Mouse (Mus musculus): ENCODE results near the gene Trak2. TPM values are rescaled to one million over a fixed set of nuclear protein-coding genes. Genes with fewer than 3 reads are reported as not detected.
A peak's percentile ranks its signal among the peaks of the same experiment; 100 is the strongest.
"Not testable (repeated sequence)": the region's sequence is repeated elsewhere in the genome, so short reads cannot be mapped to it uniquely, and the experiment has no call there.

Gene Trak2
- polyA plus RNA-seq, 1 experiment from 2014 or later, result 29.6 TPM

DNA sequence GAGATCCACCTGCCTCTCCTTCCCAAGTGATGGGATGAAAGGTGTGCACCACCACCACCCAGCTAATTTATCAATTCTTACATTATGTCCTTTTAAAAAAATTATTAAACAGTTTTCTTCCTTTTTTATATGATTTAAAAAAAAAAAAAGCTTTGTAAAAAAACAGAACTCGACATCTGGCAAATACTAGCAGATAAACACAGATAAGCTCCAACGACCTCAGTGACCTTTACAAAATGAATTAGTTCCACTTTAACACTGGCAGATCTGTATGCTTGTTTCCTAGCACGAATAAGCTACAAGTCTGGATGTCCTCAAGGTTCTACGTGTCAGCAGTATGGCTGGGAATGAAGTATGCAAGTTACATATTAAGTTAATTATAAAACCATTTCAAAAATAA is 5.7 kb downstream of the Trak2 start:
- no peak overlapping the region for H3K27ac ChIP-seq
- H3K4me3 ChIP-seq, result no peak overlapping the region
- H3K27me3 ChIP-seq, result no peaks in the 10 kb centered on the region
- H3K9me3 ChIP-seq (replicated peaks), result no peaks in the 10 kb centered on the region
- peaks cover 55% of the 10 kb centered on the region for H3K4me1 ChIP-seq (replicated peaks)
- no peaks in the 10 kb centered on the region; the same call in 1 of the 2 replicates for H3K36me3 ChIP-seq
- WGBS, result 42% methylated on average over 4 of the region's 4 CpGs
- no peak overlapping the region for H3K4me2 ChIP-seq
- ATAC-seq (replicated peaks; ENCODE audit: insufficient number of reproducible peaks, insufficient read depth, low FRiP score, low read depth), result no peak
- no peak overlapping the region for H3K9ac ChIP-seq

- Histone ChIP-seq H3K36me3 (no peaks in the 10 kb centered on the region; the same call in 1 of the 2 replicates), H3K9me3 (replicated peaks) (no peaks in the 10 kb centered on the region), H3K27ac (no peak overlapping the region), H3K27me3 (no peaks in the 10 kb centered on the region), H3K9ac (no peak overlapping the region), H3K4me1 (replicated peaks) (peaks cover 51% of the 10 kb centered on the region), H3K4me3 (no peak overlapping the region), H3K4me2 (no peak overlapping the region)
- no peak for ATAC-seq (replicated peaks; ENCODE audit: insufficient number of reproducible peaks, insufficient read depth, low FRiP score, low read depth)
Observed at GRCm38 (mm10) chr1:58962865-58963264, 10.4 kb downstream of the Trak2 start.

GRCm38 (mm10) chr1:58962418-58962817 is 10.8 kb downstream of the Trak2 start:
- Histone ChIP-seq H3K9me3 (replicated peaks) (no peaks in the 10 kb centered on the region), H3K4me2 (no peak overlapping the region)
- ATAC-seq (replicated peaks; ENCODE audit: insufficient number of reproducible peaks, insufficient read depth, low FRiP score, low read depth), result no peak

DNA sequence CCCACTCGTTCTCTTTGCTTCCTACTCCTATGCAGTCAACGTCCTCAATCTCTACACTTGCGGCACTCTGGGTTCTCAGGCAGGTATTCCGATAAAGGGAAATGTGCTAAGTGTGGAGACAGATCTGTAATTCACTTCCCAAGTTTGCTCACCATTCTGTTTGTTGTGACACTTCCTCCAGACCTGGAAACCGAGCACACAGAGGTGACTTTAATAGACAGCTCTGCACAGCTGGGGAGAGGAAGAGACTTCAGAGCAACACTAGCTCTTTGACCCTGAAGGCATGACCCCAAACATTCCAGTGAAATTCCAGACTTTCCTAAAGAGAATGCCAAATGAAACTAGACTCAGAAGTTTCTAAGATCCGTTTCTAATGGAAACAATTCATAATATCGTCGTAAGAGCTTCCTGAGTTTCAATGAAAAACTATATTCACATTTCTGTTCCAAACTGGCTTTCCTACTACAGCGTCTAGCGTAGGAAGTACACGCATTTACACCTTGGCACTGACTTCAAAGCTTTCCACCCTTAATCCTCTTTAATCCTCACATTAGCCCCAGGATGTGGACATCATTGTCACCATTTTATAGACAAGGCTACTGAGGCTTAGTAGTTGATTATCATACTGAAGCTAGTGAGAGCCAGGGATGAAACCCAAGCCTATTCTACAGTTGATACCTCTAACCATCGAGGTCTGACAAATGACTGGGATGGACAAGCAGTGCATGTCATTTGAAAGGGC is 11.9 kb downstream of the Trak2 start:
- H3K27ac ChIP-seq, result peak overlapping the region; percentile 40
- no peaks in the 10 kb centered on the region; the same call in 1 of the 2 replicates for H3K36me3 ChIP-seq
- no peak for ATAC-seq (replicated peaks; ENCODE audit: insufficient number of reproducible peaks, insufficient read depth, low FRiP score, low read depth)
- H3K4me2 ChIP-seq, result no peak overlapping the region
- 43% methylated on average over 12 of the region's 12 CpGs for WGBS
- no peaks in the 10 kb centered on the region for H3K9me3 ChIP-seq (replicated peaks)
- H3K9ac ChIP-seq, result no peak overlapping the region
- H3K27me3 ChIP-seq, result no peaks in the 10 kb centered on the region
- no peak overlapping the region for H3K4me3 ChIP-seq
- peaks cover 50% of the 10 kb centered on the region for H3K4me1 ChIP-seq (replicated peaks)

More at GRCm38 (mm10) chr1:58962418-58962817, 10.8 kb downstream of the Trak2 start:
- Histone ChIP-seq H3K27ac (no peak overlapping the region), H3K36me3 (no peaks in the 10 kb centered on the region; the same call in 1 of the 2 replicates), H3K9ac (no peak overlapping the region), H3K27me3 (no peaks in the 10 kb centered on the region), H3K4me1 (replicated peaks) (peaks cover 52% of the 10 kb centered on the region), H3K4me3 (no peak overlapping the region)
- 58% methylated on average over 5 of the region's 5 CpGs for WGBS

DNA sequence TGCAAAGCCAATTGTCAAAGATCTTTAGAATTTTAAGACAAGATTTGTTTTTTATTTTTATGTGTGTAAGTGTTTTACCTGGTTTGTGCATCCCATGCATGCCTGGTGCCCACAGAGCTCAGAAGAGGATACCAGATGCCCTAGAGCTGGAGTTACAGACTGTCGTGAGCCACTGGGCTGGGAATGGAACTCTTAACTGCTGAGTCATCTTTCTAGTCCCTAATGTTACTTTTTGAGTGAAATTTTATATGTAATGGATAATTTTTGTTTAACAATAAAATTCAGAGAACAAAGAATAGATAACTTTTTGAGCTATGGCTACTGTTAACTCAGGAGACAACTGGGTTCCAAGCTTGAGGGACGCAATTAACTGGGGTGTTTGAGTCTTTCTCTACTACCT is 13.5 kb downstream of the Trak2 start:
- 71% methylated on average over 2 of the region's 2 CpGs for WGBS
- Histone ChIP-seq H3K9me3 (replicated peaks) (no peaks in the 10 kb centered on the region), H3K4me1 (replicated peaks) (peaks cover 57% of the 10 kb centered on the region), H3K27ac (no peak overlapping the region), H3K4me2 (no peak overlapping the region), H3K9ac (no peak overlapping the region), H3K4me3 (no peak overlapping the region), H3K27me3 (no peaks in the 10 kb centered on the region), H3K36me3 (no peaks in the 10 kb centered on the region)
- ATAC-seq (replicated peaks; ENCODE audit: insufficient number of reproducible peaks, insufficient read depth, low FRiP score, low read depth), result no peak

- not testable (repeated sequence) for H3K27me3 ChIP-seq; H3K9me3 ChIP-seq (replicated peaks); ATAC-seq (replicated peaks; ENCODE audit: insufficient number of reproducible peaks, insufficient read depth, low FRiP score, low read depth); H3K9ac ChIP-seq; H3K4me2 ChIP-seq; H3K4me3 ChIP-seq; H3K36me3 ChIP-seq
- WGBS, result 71% methylated on average over 16 of the region's 16 CpGs
- Histone ChIP-seq H3K27ac (peak overlapping the region; percentile 47), H3K4me1 (replicated peaks) (peaks cover 64% of the 10 kb centered on the region)
Observed at GRCm38 (mm10) chr1:58958789-58959526, 14.3 kb downstream of the Trak2 start.

GRCm38 (mm10) chr1:58957931-58958330 is 15.3 kb downstream of the Trak2 start:
- Histone ChIP-seq H3K27ac (peak overlapping the region; percentile 49; the same call in 1 of the 2 replicates), H3K4me2 (no peak overlapping the region)
- 23% methylated on average over 2 of the region's 2 CpGs for WGBS

DNA sequence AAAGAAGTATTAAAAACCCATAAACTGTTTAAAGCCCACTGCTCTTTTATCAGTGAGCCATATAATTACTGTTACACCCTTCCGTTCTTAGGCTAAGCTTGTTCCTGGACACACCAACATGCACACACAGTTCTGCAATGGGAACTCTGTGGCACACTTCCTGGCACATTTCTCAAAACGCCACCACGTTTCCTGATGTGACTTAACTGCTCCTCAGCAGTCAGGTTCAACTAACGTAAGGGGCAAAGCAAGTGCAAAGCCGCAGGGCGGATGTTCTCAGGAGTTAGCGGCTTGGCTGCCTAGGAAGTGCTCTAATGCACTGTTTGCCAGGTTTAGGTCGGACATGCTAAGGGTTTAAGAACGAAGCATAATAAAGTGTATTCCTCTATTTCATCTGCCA is 17.0 kb downstream of the Trak2 start:
- H3K9ac ChIP-seq, result no peak overlapping the region
- peak overlapping the region; percentile 25; the same call in 1 of the 2 replicates for H3K27ac ChIP-seq
- no peaks in the 10 kb centered on the region for H3K36me3 ChIP-seq
- H3K4me1 ChIP-seq (replicated peaks), result peaks cover 73% of the 10 kb centered on the region
- no peak overlapping the region for H3K4me3 ChIP-seq
- H3K27me3 ChIP-seq, result no peaks in the 10 kb centered on the region
- no peak overlapping the region for H3K4me2 ChIP-seq
- 66% methylated on average over 9 of the region's 9 CpGs for WGBS
- no peak for ATAC-seq (replicated peaks; ENCODE audit: insufficient number of reproducible peaks, insufficient read depth, low FRiP score, low read depth)
- no peaks in the 10 kb centered on the region for H3K9me3 ChIP-seq (replicated peaks)

More at GRCm38 (mm10) chr1:58957931-58958330, 15.3 kb downstream of the Trak2 start:
- ATAC-seq (replicated peaks; ENCODE audit: insufficient number of reproducible peaks, insufficient read depth, low FRiP score, low read depth), result no peak
- Histone ChIP-seq H3K9me3 (replicated peaks) (no peaks in the 10 kb centered on the region), H3K27me3 (no peaks in the 10 kb centered on the region), H3K4me3 (no peak overlapping the region), H3K36me3 (no peaks in the 10 kb centered on the region), H3K4me1 (replicated peaks) (peaks cover 73% of the 10 kb centered on the region), H3K9ac (0 out of 2 replicates have a peak overlapping the region, but pooled peaks have one; percentile 10)

GRCm38 (mm10) chr1:58955716-58956115 is 17.5 kb downstream of the Trak2 start:
- ATAC-seq (replicated peaks; ENCODE audit: insufficient number of reproducible peaks, insufficient read depth, low FRiP score, low read depth), result no peak
- Histone ChIP-seq H3K27me3 (no peaks in the 10 kb centered on the region), H3K4me1 (replicated peaks) (peaks cover 72% of the 10 kb centered on the region), H3K36me3 (no peaks in the 10 kb centered on the region), H3K4me3 (no peak overlapping the region), H3K9ac (no peak overlapping the region), H3K27ac (peak overlapping the region; percentile 33; the same call in 1 of the 2 replicates), H3K9me3 (replicated peaks) (no peaks in the 10 kb centered on the region), H3K4me2 (no peak overlapping the region)
- WGBS, result 56% methylated on average over 3 of the region's 3 CpGs

- no peak overlapping the region for H3K4me3 ChIP-seq
- no peaks in the 10 kb centered on the region for H3K27me3 ChIP-seq
- H3K4me1 ChIP-seq (replicated peaks), result peaks cover 70% of the 10 kb centered on the region
- H3K4me2 ChIP-seq, result no peak overlapping the region
- WGBS, result 70% methylated on average over 8 of the region's 8 CpGs
- H3K9ac ChIP-seq, result no peak overlapping the region
- no peak overlapping the region for H3K27ac ChIP-seq
- H3K36me3 ChIP-seq, result no peaks in the 10 kb centered on the region
- ATAC-seq (replicated peaks; ENCODE audit: insufficient number of reproducible peaks, insufficient read depth, low FRiP score, low read depth), result no peak
- no peaks in the 10 kb centered on the region for H3K9me3 ChIP-seq (replicated peaks)
Observed at GRCm38 (mm10) chr1:58954578-58955410, 18.4 kb downstream of the Trak2 start.
